Mouse (Mus musculus) layer of hippocampus, adult 2 months (tissue): ENCODE results near the gene Dhrs7. TPM values are rescaled to one million over a fixed set of nuclear protein-coding genes. Genes with fewer than 3 reads are reported as not detected.

Experiments used
- DNase-seq, 2 experiments: peaks; one replicate each; pipeline ENCODE4 v3.0.0; 2022; ENCODE audit warnings: low spot score in 2 of 2
- H3K27ac ChIP-seq: fragments of 200-600 bp; 2 replicates; pipeline ENCODE4 v1.8.1; 2022
- H3K4me3 ChIP-seq: fragments of 200-600 bp; 2 replicates; pipeline ENCODE4 v1.8.1; 2022; ENCODE audit warnings: mild to moderate bottlenecking
- CTCF ChIP-seq: fragments of 200-600 bp; conservative IDR thresholded peaks from 2 replicates; pipeline ENCODE4 v1.8.1; 2022; ENCODE audit warnings: antibody characterized with exemption, mild to moderate bottlenecking, moderate library complexity
- total RNA-seq, 2 experiments: library from RNA; stranded (reverse); gene quantifications; 2 replicates each; pipeline ENCODE4 v1.2.3; 2021

The Dhrs7 gene
- total RNA-seq, 2 experiments from 2014 or later, result 43.7 to 48.1 TPM

- DNase-seq, result no peak
- TF ChIP-seq CTCF, result no peak
- Histone ChIP-seq H3K27ac (no peak overlapping the region), H3K4me3 (no peak overlapping the region)
These were observed 26.7 kb downstream of the Dhrs7 start for GRCm38 (mm10) chr12:72638025-72638424.

GRCm38 (mm10) chr12:72628751-72629150 lies 36.0 kb downstream of the Dhrs7 start:
- no peak overlapping the region for H3K4me3 ChIP-seq
- no peak overlapping the region for H3K27ac ChIP-seq
- DNase-seq, result no peak
- TF ChIP-seq CTCF, result no peak

GRCm38 (mm10) chr12:72622853-72623496 lies 41.7 kb downstream of the Dhrs7 start:
- no peak for DNase-seq
- H3K4me3 ChIP-seq, result no peak overlapping the region
- no peak for TF ChIP-seq CTCF
- H3K27ac ChIP-seq, result no peak overlapping the region

GRCm38 (mm10) chr12:72621441-72621840 lies 43.3 kb downstream of the Dhrs7 start:
- Histone ChIP-seq H3K27ac (no peak overlapping the region), H3K4me3 (no peak overlapping the region)
- TF ChIP-seq CTCF, result no peak
- no peak for DNase-seq

GRCm38 (mm10) chr12:72620856-72621255 lies 43.9 kb downstream of the Dhrs7 start:
- TF ChIP-seq CTCF, result no peak
- H3K27ac ChIP-seq, result no peak overlapping the region
- no peak overlapping the region for H3K4me3 ChIP-seq
- DNase-seq, result no peak

- no peak for DNase-seq
- Histone ChIP-seq H3K27ac (no peak overlapping the region), H3K4me3 (no peak overlapping the region)
- TF ChIP-seq CTCF, result no peak
These were observed 52.7 kb downstream of the Dhrs7 start for GRCm38 (mm10) chr12:72612053-72612452.

Other genes starting within 250 kb of the Dhrs7 start
- 1 to 10 TPM; 2.1 to 2.4 TPM for gene Lrrc9, start 223.0 kb downstream of the Dhrs7 start, total RNA-seq
- gene Pcnx4, start 128.5 kb downstream of the Dhrs7 start, total RNA-seq, result 10 to 100 TPM; 30.2 to 32.6 TPM
- gene Gm4756, start 15.2 kb downstream of the Dhrs7 start, total RNA-seq, result not detected
- gene Ppm1a, start 92.5 kb upstream of the Dhrs7 start, total RNA-seq, result 100 to 1,000 TPM; 244 to 254 TPM